Mouse (Mus musculus): ENCODE measurements around the gene Rnf113a1. TPM values are rescaled to one million over a fixed set of nuclear protein-coding genes. Genes with fewer than 3 reads are reported as not detected.
A peak's percentile ranks its signal among the peaks of the same experiment; 100 is the strongest.
"Not testable (repeated sequence)": the region's sequence is repeated elsewhere in the genome, so short reads cannot be mapped to it uniquely, and the experiment has no call there.

The Rnf113a1 gene
- polyA plus RNA-seq, 1 experiment from 2014 or later, result 10.0 TPM

DNA sequence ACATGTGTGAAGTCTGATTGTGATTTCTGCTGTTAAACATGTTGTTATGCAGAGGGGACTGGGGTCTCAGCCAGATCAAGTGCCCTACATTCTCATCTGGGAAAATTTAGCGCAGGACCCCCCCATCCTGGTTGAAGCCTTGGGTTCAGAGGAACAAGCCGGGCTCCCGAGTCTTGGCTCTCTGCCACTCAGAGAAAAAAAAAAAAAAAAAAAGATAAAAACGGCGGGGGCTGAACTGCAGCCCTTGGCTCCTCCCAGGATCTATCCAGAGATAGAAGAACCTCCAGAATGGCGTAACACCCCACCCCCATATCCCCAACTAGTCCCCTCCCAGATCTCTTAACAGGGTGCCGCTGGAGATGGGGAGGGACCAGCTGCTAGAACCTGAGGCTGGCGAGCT is 6.6 kb upstream of the Rnf113a1 start:
- not testable (repeated sequence) for H3K27me3 ChIP-seq (replicated peaks; ENCODE audit: control insufficient read depth, insufficient read depth, low read length); H3K36me3 ChIP-seq (ENCODE audit: control insufficient read depth, insufficient read depth, low read length); H3K4me3 ChIP-seq (ENCODE audit: low read depth, low read length); H3K4me1 ChIP-seq (replicated peaks; ENCODE audit: control insufficient read depth, insufficient read depth, low read length); H3K9me3 ChIP-seq (ENCODE audit: control insufficient read depth, low read length); H3K9ac ChIP-seq (ENCODE audit: low read length); ATAC-seq (replicated peaks; ENCODE audit: low FRiP score, low TSS enrichment, low read depth); DNase-seq (ENCODE audit: low spot score); H3K27ac ChIP-seq (ENCODE audit: low read depth); H3K4me2 ChIP-seq (ENCODE audit: low read length)
- WGBS, result 70% methylated on average over 8 of the region's 8 CpGs

DNA sequence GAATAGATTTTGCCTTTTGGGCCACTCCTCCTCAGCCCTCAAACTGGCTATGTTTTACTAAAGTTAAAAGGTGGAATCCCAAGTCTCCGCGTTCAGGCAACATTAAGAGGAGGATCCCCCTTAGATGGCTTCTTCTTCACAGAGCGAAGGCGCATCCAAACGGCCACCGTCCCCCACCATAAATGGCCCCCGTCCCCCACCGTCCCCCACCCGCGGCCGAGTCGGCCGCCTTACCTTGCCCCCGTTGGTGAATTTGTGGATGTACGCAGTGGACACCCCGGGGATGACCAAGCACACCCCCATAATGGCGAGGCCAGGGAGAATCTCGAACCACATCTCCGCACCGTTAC is 315 bp upstream of the Rnf113a1 start:
- Histone ChIP-seq H3K9me3 (ENCODE audit: control insufficient read depth, low read length) (no peaks in the 10 kb centered on the region), H3K36me3 (ENCODE audit: control insufficient read depth, insufficient read depth, low read length) (no peaks in the 10 kb centered on the region), H3K27me3 (replicated peaks; ENCODE audit: control insufficient read depth, insufficient read depth, low read length) (no peaks in the 10 kb centered on the region), H3K4me3 (ENCODE audit: low read depth, low read length) (peak overlapping the region; percentile 51), H3K9ac (ENCODE audit: low read length) (peak overlapping the region; percentile 43), H3K27ac (ENCODE audit: low read depth) (no peak overlapping the region), H3K4me2 (ENCODE audit: low read length) (peak overlapping the region; percentile 54), H3K4me1 (replicated peaks; ENCODE audit: control insufficient read depth, insufficient read depth, low read length) (no peaks in the 10 kb centered on the region)
- DNase-seq (ENCODE audit: low spot score) (no peak), ATAC-seq (replicated peaks; ENCODE audit: low FRiP score, low TSS enrichment, low read depth) (peak; percentile 28; the same call in 1 of the 2 replicates)
- WGBS, result 14% methylated on average over 18 of the region's 20 CpGs

DNA sequence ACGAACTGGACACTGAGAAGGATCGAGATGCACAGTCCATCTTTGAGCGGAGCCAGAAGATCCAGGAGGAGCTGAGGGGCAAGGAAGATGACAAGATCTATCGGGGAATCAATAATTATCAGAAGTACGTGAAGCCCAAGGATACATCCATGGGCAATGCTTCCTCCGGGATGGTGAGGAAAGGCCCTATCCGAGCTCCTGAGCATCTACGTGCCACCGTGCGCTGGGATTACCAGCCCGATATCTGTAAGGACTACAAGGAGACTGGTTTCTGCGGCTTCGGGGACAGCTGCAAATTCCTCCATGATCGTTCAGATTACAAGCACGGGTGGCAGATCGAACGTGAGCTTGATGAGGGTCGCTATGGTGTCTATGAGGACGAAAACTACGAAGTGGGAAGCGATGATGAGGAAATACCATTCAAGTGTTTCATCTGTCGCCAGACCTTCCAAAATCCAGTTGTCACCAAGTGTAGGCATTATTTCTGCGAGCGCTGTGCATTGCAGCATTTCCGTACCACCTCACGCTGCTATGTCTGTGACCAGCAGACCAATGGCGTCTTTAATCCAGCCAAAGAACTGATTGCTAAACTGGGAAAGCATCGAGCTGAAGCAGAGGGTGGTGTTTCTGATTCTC is 817 bp downstream of the Rnf113a1 start:
- no peaks in the 10 kb centered on the region for H3K27me3 ChIP-seq (replicated peaks; ENCODE audit: control insufficient read depth, insufficient read depth, low read length)
- H3K4me2 ChIP-seq (ENCODE audit: low read length), result peak overlapping the region; percentile 54
- WGBS, result 22% methylated on average over 28 of the region's 28 CpGs
- peak overlapping the region; percentile 43 for H3K9ac ChIP-seq (ENCODE audit: low read length)
- no peaks in the 10 kb centered on the region for H3K36me3 ChIP-seq (ENCODE audit: control insufficient read depth, insufficient read depth, low read length)
- no peak overlapping the region for H3K27ac ChIP-seq (ENCODE audit: low read depth)
- ATAC-seq (replicated peaks; ENCODE audit: low FRiP score, low TSS enrichment, low read depth), result no peak
- DNase-seq (ENCODE audit: low spot score), result no peak
- no peaks in the 10 kb centered on the region for H3K9me3 ChIP-seq (ENCODE audit: control insufficient read depth, low read length)
- H3K4me1 ChIP-seq (replicated peaks; ENCODE audit: control insufficient read depth, insufficient read depth, low read length), result no peaks in the 10 kb centered on the region
- peak overlapping the region; percentile 51 for H3K4me3 ChIP-seq (ENCODE audit: low read depth, low read length)

DNA sequence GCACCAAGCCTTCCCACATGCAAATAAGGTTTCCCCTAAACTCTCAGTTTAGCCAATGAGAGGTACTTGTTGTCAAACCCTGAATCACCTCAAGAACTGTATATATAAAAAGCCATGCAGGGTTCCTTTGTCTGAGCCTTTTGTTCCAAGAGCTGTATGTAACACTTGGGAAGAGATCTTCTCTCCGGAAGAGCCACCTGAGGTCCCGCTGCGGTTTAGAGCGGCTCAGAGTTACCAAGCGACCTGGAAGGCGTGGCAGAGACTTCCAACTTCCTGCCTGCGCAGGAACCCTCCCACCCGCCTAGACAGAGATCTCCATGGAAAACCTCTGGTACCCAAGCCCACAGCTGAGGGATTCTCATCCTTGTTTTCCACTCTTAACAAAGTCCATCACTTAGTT is 7.6 kb downstream of the Rnf113a1 start:
- Histone ChIP-seq H3K36me3 (ENCODE audit: control insufficient read depth, insufficient read depth, low read length) (no peaks in the 10 kb centered on the region), H3K4me1 (replicated peaks; ENCODE audit: control insufficient read depth, insufficient read depth, low read length) (no peaks in the 10 kb centered on the region), H3K4me2 (ENCODE audit: low read length) (no peak overlapping the region), H3K4me3 (ENCODE audit: low read depth, low read length) (no peak overlapping the region), H3K9me3 (ENCODE audit: control insufficient read depth, low read length) (no peaks in the 10 kb centered on the region), H3K9ac (ENCODE audit: low read length) (no peak overlapping the region), H3K27me3 (replicated peaks; ENCODE audit: control insufficient read depth, insufficient read depth, low read length) (no peaks in the 10 kb centered on the region), H3K27ac (ENCODE audit: low read depth) (no peak overlapping the region)
- ATAC-seq (replicated peaks; ENCODE audit: low FRiP score, low TSS enrichment, low read depth) (no peak), DNase-seq (ENCODE audit: low spot score) (no peak)
- WGBS, result 64% methylated on average over 8 of the region's 8 CpGs

DNA sequence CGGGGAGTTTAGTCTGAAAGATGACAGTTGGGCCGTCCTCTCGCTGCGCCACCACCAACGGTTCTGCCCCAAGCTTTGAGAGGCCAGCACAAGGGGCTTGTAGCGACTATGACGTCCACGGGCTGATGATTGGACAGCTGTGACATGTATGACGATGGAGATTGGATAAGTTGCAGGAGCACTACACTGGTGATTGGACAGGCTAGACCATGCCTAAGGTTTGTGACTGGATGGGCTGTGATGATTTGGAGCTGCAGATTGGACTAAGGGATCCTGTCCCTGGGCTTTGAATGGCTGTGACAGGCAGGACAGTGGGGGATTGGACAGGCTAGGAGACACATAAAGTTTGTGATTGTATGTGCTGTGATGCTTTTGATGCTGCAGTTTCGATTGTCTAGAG is 19.9 kb downstream of the Rnf113a1 start, which contains the start of gene Gm9:
TSS of gene Gm9 (minus strand) at position 101 of the 400 bp plus-strand sequence.
- 89% methylated on average over 10 of the region's 10 CpGs for whole genome bisulfite sequencing
- Histone ChIP-seq H3K4me3 (ENCODE audit: low read depth, low read length) (no peak within 1 kb of the TSS), H3K9ac (ENCODE audit: low read length) (no peak within 1 kb of the TSS), H3K36me3 (ENCODE audit: control insufficient read depth, insufficient read depth, low read length) (no peaks in the 10 kb centered on the region), H3K4me1 (replicated peaks; ENCODE audit: control insufficient read depth, insufficient read depth, low read length) (no peaks in the 10 kb centered on the region), H3K27me3 (replicated peaks; ENCODE audit: control insufficient read depth, insufficient read depth, low read length) (no peaks in the 10 kb centered on the region), H3K4me2 (ENCODE audit: low read length) (no peak within 1 kb of the TSS), H3K9me3 (ENCODE audit: control insufficient read depth, low read length) (no peaks in the 10 kb centered on the region), H3K27ac (ENCODE audit: low read depth) (no peak within 1 kb of the TSS)
- DNase-seq (ENCODE audit: low spot score) (no peak), ATAC-seq (replicated peaks; ENCODE audit: low FRiP score, low TSS enrichment, low read depth) (no peak)

DNA sequence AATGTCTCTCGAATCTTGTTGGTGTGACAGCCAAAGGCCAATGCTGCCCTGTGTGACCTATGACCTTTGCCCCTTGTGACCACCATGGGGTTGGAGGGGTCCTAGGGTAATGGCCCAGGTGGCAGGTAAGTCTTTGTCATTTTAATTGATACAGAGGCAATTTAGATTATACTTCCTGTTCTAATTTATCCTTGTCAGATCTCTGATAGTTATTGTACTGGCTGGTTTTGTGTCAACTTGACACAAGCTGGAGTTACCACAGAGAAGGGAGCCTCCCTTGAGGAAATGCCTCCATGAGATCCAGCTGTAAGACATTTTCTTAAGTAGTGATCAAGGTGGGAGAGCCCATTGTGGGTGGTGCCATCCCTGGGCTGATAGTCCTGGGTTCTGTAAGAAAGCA is 31.1 kb downstream of the Rnf113a1 start, which contains the start of gene Rhox1:
TSS of gene Rhox1 (minus strand) at position 101 of the 400 bp plus-strand sequence.
- H3K4me2 ChIP-seq (ENCODE audit: low read length); H3K4me1 ChIP-seq (replicated peaks; ENCODE audit: control insufficient read depth, insufficient read depth, low read length); H3K4me3 ChIP-seq (ENCODE audit: low read depth, low read length); DNase-seq (ENCODE audit: low spot score); H3K36me3 ChIP-seq (ENCODE audit: control insufficient read depth, insufficient read depth, low read length); H3K9ac ChIP-seq (ENCODE audit: low read length); ATAC-seq (replicated peaks; ENCODE audit: low FRiP score, low TSS enrichment, low read depth); H3K27me3 ChIP-seq (replicated peaks; ENCODE audit: control insufficient read depth, insufficient read depth, low read length); H3K27ac ChIP-seq (ENCODE audit: low read depth); H3K9me3 ChIP-seq (ENCODE audit: control insufficient read depth, low read length): not testable (repeated sequence)
- 55% methylated on average over 1 of the region's 1 CpGs for WGBS

Other genes starting within 250 kb of the Rnf113a1 start
- gene Sept6, start 199.5 kb upstream of the Rnf113a1 start, polyA plus RNA-seq (2014; fragmentation: Nextera tagmentation; extraction: Ambion mirVana), result 19.9 and 21.3 TPM in 2 replicates
- 0.11 TPM in 1 of 2 replicates, not detected in the other for gene Sowahd, start 142.4 kb upstream of the Rnf113a1 start, polyA plus RNA-seq (2014; fragmentation: Nextera tagmentation; extraction: Ambion mirVana)
- 637 and 732 TPM in 2 replicates for gene Rpl39, start 105.8 kb upstream of the Rnf113a1 start, polyA plus RNA-seq (2014; fragmentation: Nextera tagmentation; extraction: Ambion mirVana)
- 16.7 and 18.6 TPM in 2 replicates for gene Upf3b, start 80.9 kb upstream of the Rnf113a1 start, polyA plus RNA-seq (2014; fragmentation: Nextera tagmentation; extraction: Ambion mirVana)
- gene Nkap, start 64.5 kb upstream of the Rnf113a1 start, polyA plus RNA-seq (2014; fragmentation: Nextera tagmentation; extraction: Ambion mirVana), result 15.1 and 16.4 TPM in 2 replicates
- gene Akap14, start 22.4 kb upstream of the Rnf113a1 start, polyA plus RNA-seq (2014; fragmentation: Nextera tagmentation; extraction: Ambion mirVana), result not detected in 2 replicates
- 412 and 460 TPM in 2 replicates for gene Ndufa1, start 82 bp upstream of the Rnf113a1 start, polyA plus RNA-seq (2014; fragmentation: Nextera tagmentation; extraction: Ambion mirVana)
- not detected in 2 replicates for gene Gm9, start 19.8 kb downstream of the Rnf113a1 start, polyA plus RNA-seq (2014; fragmentation: Nextera tagmentation; extraction: Ambion mirVana)
- not detected in 2 replicates for gene Rhox1, start 31.0 kb downstream of the Rnf113a1 start, polyA plus RNA-seq (2014; fragmentation: Nextera tagmentation; extraction: Ambion mirVana)
- gene Rhox2a, start 53.7 kb downstream of the Rnf113a1 start, polyA plus RNA-seq (2014; fragmentation: Nextera tagmentation; extraction: Ambion mirVana), result not detected in 2 replicates
- gene Rhox3a, start 58.7 kb downstream of the Rnf113a1 start, polyA plus RNA-seq (2014; fragmentation: Nextera tagmentation; extraction: Ambion mirVana), result not detected in 2 replicates
- not detected in 2 replicates for gene Rhox4a, start 74.1 kb downstream of the Rnf113a1 start, polyA plus RNA-seq (2014; fragmentation: Nextera tagmentation; extraction: Ambion mirVana)
- not detected in 2 replicates for gene Rhox3a2, start 188.8 kb downstream of the Rnf113a1 start, polyA plus RNA-seq (2014; fragmentation: Nextera tagmentation; extraction: Ambion mirVana)
- gene Rhox4a2, start 199.6 kb downstream of the Rnf113a1 start, polyA plus RNA-seq (2014; fragmentation: Nextera tagmentation; extraction: Ambion mirVana), result not detected in 2 replicates
- not detected in 2 replicates for gene Rhox2b, start 220.8 kb downstream of the Rnf113a1 start, polyA plus RNA-seq (2014; fragmentation: Nextera tagmentation; extraction: Ambion mirVana)
- not detected in 2 replicates for gene Rhox4b, start 241.2 kb downstream of the Rnf113a1 start, polyA plus RNA-seq (2014; fragmentation: Nextera tagmentation; extraction: Ambion mirVana)

Measured in intestine, embryonic 14.5 days (tissue).